Mouse (Mus musculus) olfactory bulb, adult 2 months (tissue): Measurements from ENCODE around the gene Srsf2.

Experiments used
- CTCF ChIP-seq: fragments of 200-500 bp; IDR thresholded peaks from 2 replicates; pipeline ENCODE4 v1.5.1; 2012; ENCODE audit warnings: low read depth, mild to moderate bottlenecking, low read length, moderate library complexity; ENCODE audit not compliant: insufficient read depth
- POLR2A ChIP-seq: fragments of 200-500 bp; IDR thresholded peaks from 2 replicates; pipeline ENCODE4 v1.6.1; 2012; ENCODE audit warnings: mild to moderate bottlenecking, low read depth, low read length, moderate library complexity; ENCODE audit not compliant: insufficient read depth

DNA sequence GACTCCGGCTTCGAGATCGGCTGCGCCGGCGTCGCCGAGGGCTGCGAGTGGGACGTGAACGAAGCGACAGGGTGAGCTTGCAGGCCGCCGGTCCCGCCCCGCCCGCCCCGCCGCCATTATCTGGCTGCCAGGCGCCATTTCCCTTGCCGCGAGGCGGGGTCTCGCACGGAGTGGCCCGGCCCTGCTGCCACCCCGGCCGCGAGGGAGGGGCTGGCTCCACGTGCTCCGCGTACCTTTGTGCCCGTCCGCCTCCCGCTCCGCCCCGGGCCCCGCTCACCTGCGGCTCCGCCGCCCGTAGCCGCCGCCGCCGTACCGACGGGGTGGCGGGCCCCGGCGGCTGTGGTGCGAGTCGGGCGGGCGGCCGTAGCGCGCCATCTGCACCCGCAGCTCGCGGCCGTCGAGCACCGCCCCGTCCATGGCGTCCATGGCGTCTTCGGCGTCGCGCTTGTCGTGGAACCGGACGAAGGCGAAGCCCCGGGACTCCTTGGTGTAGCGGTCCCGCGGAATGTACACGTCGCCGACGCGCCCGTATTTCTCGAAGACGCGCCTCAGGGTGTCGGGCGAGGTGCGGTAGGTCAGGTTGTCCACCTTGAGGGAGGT lies 503 bp downstream of the Srsf2 start, which contains the start of gene Mfsd11:
- TF ChIP-seq POLR2A (no peak), CTCF (no peak)
